Mouse (Mus musculus): ENCODE results near the gene Eloa. TPM values are rescaled to one million over a fixed set of nuclear protein-coding genes. Genes with fewer than 3 reads are reported as not detected.
A peak's percentile ranks its signal among the peaks of the same experiment; 100 is the strongest.

The Eloa gene
- polyA plus RNA-seq, 1 experiment, result 4.5 TPM

- H3K36me3 ChIP-seq (replicated peaks; ENCODE audit: low read length), result peaks cover 74% of the 10 kb centered on the region
- no peaks in the 10 kb centered on the region for H3K27me3 ChIP-seq (replicated peaks)
- peak overlapping the region; percentile 93 for H3K4me3 ChIP-seq (replicated peaks)
- H3K4me1 ChIP-seq, result peaks cover 71% of the 10 kb centered on the region
- TF ChIP-seq GATA1 (IDR thresholded peaks at IDR 0.05; ENCODE audit: borderline replicate concordance, low read length) (no peak), FLI1 (IDR thresholded peaks at IDR 0.05; ENCODE audit: low read length) (no peak)
- no peaks in the 10 kb centered on the region for H3K9me3 ChIP-seq
Measured at GRCm38 (mm10) chr4:135971805-135972555, 49.6 kb downstream of the Eloa start.

- Histone ChIP-seq H3K27me3 (replicated peaks) (no peaks in the 10 kb centered on the region), H3K4me3 (replicated peaks) (no peak overlapping the region), H3K4me1 (peaks cover 68% of the 10 kb centered on the region), H3K36me3 (replicated peaks; ENCODE audit: low read length) (peaks cover 74% of the 10 kb centered on the region), H3K9me3 (no peaks in the 10 kb centered on the region)
- TF ChIP-seq FLI1 (IDR thresholded peaks at IDR 0.05; ENCODE audit: low read length) (no peak), GATA1 (IDR thresholded peaks at IDR 0.05; ENCODE audit: borderline replicate concordance, low read length) (no peak)
Measured at GRCm38 (mm10) chr4:135970585-135970984, 51.0 kb downstream of the Eloa start.

GRCm38 (mm10) chr4:135969070-135969750 is 52.4 kb downstream of the Eloa start:
- no peak overlapping the region for H3K4me3 ChIP-seq (replicated peaks)
- H3K9me3 ChIP-seq, result no peaks in the 10 kb centered on the region
- H3K27me3 ChIP-seq (replicated peaks), result no peaks in the 10 kb centered on the region
- H3K4me1 ChIP-seq, result peaks cover 74% of the 10 kb centered on the region
- H3K36me3 ChIP-seq (replicated peaks; ENCODE audit: low read length), result peaks cover 67% of the 10 kb centered on the region
- TF ChIP-seq FLI1 (IDR thresholded peaks at IDR 0.05; ENCODE audit: low read length), result no peak
- no peak for TF ChIP-seq GATA1 (IDR thresholded peaks at IDR 0.05; ENCODE audit: borderline replicate concordance, low read length)

GRCm38 (mm10) chr4:135968271-135968869 is 53.2 kb downstream of the Eloa start:
- Histone ChIP-seq H3K4me1 (peaks cover 70% of the 10 kb centered on the region), H3K27me3 (replicated peaks) (no peaks in the 10 kb centered on the region), H3K4me3 (replicated peaks) (no peak overlapping the region), H3K36me3 (replicated peaks; ENCODE audit: low read length) (peaks cover 60% of the 10 kb centered on the region), H3K9me3 (no peaks in the 10 kb centered on the region)
- TF ChIP-seq FLI1 (IDR thresholded peaks at IDR 0.05; ENCODE audit: low read length) (no peak), GATA1 (IDR thresholded peaks at IDR 0.05; ENCODE audit: borderline replicate concordance, low read length) (no peak)

GRCm38 (mm10) chr4:135967086-135967760 is 54.3 kb downstream of the Eloa start:
- TF ChIP-seq FLI1 (IDR thresholded peaks at IDR 0.05; ENCODE audit: low read length) (no peak), GATA1 (IDR thresholded peaks at IDR 0.05; ENCODE audit: borderline replicate concordance, low read length) (no peak)
- H3K27me3 ChIP-seq (replicated peaks), result no peaks in the 10 kb centered on the region
- H3K36me3 ChIP-seq (replicated peaks; ENCODE audit: low read length), result peaks cover 64% of the 10 kb centered on the region
- peaks cover 70% of the 10 kb centered on the region for H3K4me1 ChIP-seq
- no peaks in the 10 kb centered on the region for H3K9me3 ChIP-seq
- no peak overlapping the region for H3K4me3 ChIP-seq (replicated peaks)

- Histone ChIP-seq H3K4me3 (replicated peaks) (no peak overlapping the region), H3K27me3 (replicated peaks) (no peaks in the 10 kb centered on the region), H3K36me3 (replicated peaks; ENCODE audit: low read length) (peaks cover 73% of the 10 kb centered on the region), H3K4me1 (peaks cover 70% of the 10 kb centered on the region), H3K9me3 (no peaks in the 10 kb centered on the region)
- no peak for TF ChIP-seq FLI1 (IDR thresholded peaks at IDR 0.05; ENCODE audit: low read length)
- no peak for TF ChIP-seq GATA1 (IDR thresholded peaks at IDR 0.05; ENCODE audit: borderline replicate concordance, low read length)
Measured at GRCm38 (mm10) chr4:135966283-135966682, 55.3 kb downstream of the Eloa start.

GRCm38 (mm10) chr4:135965113-135965512 is 56.5 kb downstream of the Eloa start:
- H3K4me1 ChIP-seq, result peaks cover 68% of the 10 kb centered on the region
- TF ChIP-seq FLI1 (IDR thresholded peaks at IDR 0.05; ENCODE audit: low read length), result no peak
- TF ChIP-seq GATA1 (IDR thresholded peaks at IDR 0.05; ENCODE audit: borderline replicate concordance, low read length), result no peak
- H3K27me3 ChIP-seq (replicated peaks), result no peaks in the 10 kb centered on the region
- H3K36me3 ChIP-seq (replicated peaks; ENCODE audit: low read length), result peaks cover 77% of the 10 kb centered on the region
- H3K4me3 ChIP-seq (replicated peaks), result peak overlapping the region; percentile 95
- H3K9me3 ChIP-seq, result no peaks in the 10 kb centered on the region

GRCm38 (mm10) chr4:135964426-135964825 is 57.1 kb downstream of the Eloa start:
- Histone ChIP-seq H3K4me3 (replicated peaks) (peak overlapping the region; percentile 95), H3K36me3 (replicated peaks; ENCODE audit: low read length) (peaks cover 77% of the 10 kb centered on the region), H3K4me1 (peaks cover 63% of the 10 kb centered on the region), H3K9me3 (no peaks in the 10 kb centered on the region), H3K27me3 (replicated peaks) (no peaks in the 10 kb centered on the region)
- no peak for TF ChIP-seq FLI1 (IDR thresholded peaks at IDR 0.05; ENCODE audit: low read length)
- no peak for TF ChIP-seq GATA1 (IDR thresholded peaks at IDR 0.05; ENCODE audit: borderline replicate concordance, low read length)

GRCm38 (mm10) chr4:135963457-135964193 is 57.9 kb downstream of the Eloa start, which contains the start of gene Gale:
Gene Gale, plus strand, starts transcription at chr4:135963727.
- Histone ChIP-seq H3K4me1 (peaks cover 58% of the 10 kb centered on the region), H3K36me3 (replicated peaks; ENCODE audit: low read length) (peaks cover 77% of the 10 kb centered on the region), H3K4me3 (replicated peaks) (peak within 1 kb of the TSS; percentile 95), H3K9me3 (no peaks in the 10 kb centered on the region), H3K27me3 (replicated peaks) (no peaks in the 10 kb centered on the region)
- 0 out of 2 replicates have a peak, but pooled peaks have one; percentile 49 for TF ChIP-seq FLI1 (IDR thresholded peaks at IDR 0.05; ENCODE audit: low read length)
- TF ChIP-seq GATA1 (IDR thresholded peaks at IDR 0.05; ENCODE audit: borderline replicate concordance, low read length), result no peak

All from megakaryocyte, embryonic 14.5 days (primary cell).